Mouse (Mus musculus): ENCODE measurements around the gene 1700092M07Rik.

1700092M07Rik gene

DNA sequence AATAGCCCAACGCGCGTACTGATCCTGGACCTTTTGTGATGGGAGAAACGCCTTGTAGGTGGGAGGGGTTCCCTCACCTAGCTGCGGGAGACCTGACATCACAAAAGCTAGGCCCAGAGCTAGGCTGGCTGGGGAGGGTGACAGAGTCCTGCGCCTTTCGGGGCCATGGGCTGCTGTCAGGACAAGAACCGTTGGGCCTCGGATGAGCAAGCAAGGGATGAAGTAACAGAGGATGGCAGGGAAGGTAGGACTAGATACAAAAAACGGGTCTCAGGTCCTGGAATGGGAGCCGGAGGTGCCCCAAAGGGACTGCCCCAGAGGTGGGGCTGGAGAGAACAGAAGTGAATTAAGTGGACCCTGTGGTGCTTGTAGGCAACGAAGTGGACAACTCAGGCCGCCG lies at the start of gene 1700092M07Rik:
Gene 1700092M07Rik (plus strand): TSS at position 116 of the 400 bp plus-strand sequence.
- DNase-seq: no peak

- DNase-seq: no peak
These were observed 48.5 kb upstream of the 1700092M07Rik start for GRCm38 (mm10) chr19:8691871-8692539.

- DNase-seq: no peak
These were observed 47.8 kb upstream of the 1700092M07Rik start for GRCm38 (mm10) chr19:8692740-8693139.

GRCm38 (mm10) chr19:8695330-8695729 lies 45.2 kb upstream of the 1700092M07Rik start:
- DNase-seq: peak; percentile 56 to 67

DNA sequence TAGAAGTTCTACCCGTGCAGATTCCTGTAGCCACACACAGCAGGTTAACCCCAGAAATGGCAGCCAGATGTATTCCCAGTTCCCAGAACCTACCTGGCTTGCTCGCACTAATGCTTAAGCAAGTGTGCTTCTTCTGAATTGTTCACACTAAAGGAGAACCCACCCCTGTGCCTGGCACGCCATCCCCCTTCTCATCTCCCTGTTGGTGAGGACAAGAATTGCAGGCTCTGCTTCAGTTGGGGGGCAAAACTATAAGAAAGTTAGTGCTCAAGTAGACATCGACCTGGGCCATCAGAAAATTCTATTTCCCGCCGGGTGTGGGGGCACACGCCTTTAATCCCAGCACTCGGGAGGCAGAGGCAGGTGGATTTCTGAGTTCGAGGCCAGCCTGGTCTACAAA lies 40.9 kb upstream of the 1700092M07Rik start:
- no peak for DNase-seq

GRCm38 (mm10) chr19:8702458-8702857 lies 38.1 kb upstream of the 1700092M07Rik start:
- DNase-seq: peak; percentile 51 to 62

DNA sequence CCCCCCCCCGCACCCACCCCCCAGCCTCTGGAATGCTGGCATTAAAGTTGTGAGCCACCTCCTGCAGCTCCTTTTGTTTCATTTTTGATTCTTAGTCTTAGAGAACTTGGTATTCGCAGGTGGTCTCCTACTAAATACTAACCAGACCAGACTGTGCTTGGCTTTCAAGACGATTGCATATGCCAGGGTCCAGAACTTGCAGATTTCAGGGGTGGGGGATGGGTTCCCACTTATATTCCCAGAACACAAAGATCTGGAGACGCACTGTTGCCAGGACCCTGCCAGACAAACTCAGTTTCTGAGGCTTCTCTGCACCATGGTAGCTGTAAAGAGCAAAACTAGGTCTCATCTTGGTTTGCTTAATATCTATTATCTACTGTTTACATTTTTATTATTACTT lies 36.9 kb upstream of the 1700092M07Rik start:
- no peak for DNase-seq

- no peak for DNase-seq
These were observed 35.4 kb upstream of the 1700092M07Rik start for GRCm38 (mm10) chr19:8705026-8705708.

GRCm38 (mm10) chr19:8706132-8706667 lies 34.3 kb upstream of the 1700092M07Rik start:
- no peak for DNase-seq

- DNase-seq: no peak
These were observed 33.6 kb upstream of the 1700092M07Rik start for GRCm38 (mm10) chr19:8706930-8707329.

GRCm38 (mm10) chr19:8708954-8709353 lies 31.6 kb upstream of the 1700092M07Rik start:
- no peak for DNase-seq

- DNase-seq: no peak
These were observed 30.5 kb upstream of the 1700092M07Rik start for GRCm38 (mm10) chr19:8710057-8710456.

GRCm38 (mm10) chr19:8711506-8711905 lies 29.0 kb upstream of the 1700092M07Rik start:
- DNase-seq: no peak

DNA sequence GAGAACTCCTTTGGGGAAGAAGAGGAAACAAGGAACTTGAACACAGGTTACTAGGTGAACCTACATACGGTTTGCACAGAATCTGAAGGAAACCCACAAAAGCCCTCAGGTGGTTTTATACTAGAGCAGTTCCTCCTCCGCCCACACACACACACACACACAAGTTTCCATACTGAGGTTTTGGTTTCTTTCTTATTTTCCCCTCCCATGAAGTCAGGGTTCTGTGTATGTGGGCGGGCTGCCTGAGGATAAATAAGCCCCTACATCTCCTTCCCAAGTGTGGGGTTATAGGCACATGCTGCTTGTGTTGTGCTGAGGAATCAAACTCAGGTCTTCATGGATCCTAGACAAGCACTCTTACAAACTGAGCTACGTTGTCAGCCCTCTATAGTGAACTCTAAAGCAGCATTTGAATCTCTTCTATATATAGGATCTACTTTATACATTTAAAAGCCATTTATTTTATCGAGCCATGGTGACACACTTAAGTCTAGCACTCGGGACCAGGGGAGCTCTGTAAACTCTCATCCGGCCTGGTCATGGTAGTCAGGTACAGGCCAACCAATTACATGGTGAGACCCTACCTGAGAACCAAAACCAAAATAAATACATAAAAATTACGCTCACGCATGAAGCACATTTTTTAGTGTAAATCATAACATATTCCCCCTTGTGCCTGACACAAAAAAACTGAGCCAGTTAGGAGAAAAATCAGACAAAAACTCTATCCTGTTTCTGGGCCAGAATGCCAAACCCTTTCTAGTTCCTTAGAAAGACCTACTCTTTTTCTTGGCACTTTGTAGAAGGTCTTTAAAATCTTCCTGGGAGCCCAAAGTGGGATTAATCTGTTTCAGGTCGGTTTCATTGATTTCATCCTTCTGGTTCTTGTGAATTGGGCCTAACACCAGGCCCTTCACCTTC lies 28.3 kb upstream of the 1700092M07Rik start:
- DNase-seq: no peak

DNA sequence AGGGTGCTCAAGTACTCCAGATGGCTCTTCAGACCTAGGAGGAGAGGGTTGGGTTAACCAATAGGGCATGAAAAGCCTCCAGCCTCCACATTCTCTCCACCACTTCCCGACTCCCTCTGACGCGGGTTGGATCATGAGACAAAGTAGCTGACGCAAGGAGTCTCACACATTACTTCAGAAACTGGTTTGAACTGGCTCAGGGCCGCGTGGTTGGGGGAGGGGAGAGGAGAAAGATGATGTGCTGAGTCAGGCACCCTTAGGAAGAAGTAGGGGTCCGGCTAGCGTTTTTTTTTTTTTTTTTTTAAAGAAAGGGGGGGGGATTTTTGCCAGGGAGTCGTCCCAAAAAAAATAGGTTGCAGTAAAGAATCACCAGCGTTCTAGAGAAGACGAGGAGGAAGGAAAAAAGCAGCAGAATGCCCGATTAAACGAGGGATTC lies 27.6 kb upstream of the 1700092M07Rik start:
- DNase-seq: peak; percentile 85 to 90

DNA sequence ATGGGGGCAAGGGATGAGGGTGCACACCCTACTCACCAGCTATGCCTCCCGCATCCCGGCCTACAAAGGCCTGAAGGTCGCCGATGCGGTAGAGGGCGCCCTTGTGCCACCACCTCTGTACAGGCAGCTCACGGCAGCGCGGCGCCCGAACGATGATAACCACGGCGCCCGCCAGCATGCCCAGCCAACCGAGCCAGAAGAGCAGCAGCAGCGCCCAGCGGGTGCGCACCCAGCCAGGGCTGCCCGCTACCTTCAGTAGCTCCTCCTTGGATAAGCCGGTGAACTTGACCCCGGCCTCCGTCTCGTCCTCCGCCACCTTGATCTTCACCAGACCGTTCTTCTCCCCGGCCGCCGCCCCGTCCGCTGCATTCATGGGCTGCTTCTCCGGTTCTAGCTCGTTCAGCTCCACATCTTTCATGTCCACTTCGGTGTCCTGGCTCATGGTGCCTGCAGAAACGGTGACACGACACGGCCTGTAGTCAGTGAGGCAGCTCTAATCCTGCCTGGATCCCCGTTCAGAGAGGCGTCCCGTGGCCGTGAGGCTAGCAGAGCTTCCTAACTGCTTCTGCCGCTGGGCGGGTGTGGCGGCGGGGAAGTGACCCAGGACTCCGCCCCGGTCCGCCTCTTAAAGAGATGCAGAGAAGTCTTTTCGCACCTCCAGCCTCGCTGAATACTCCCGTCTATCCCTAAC lies 27.1 kb upstream of the 1700092M07Rik start:
- DNase-seq: peak; percentile 95 to 97

GRCm38 (mm10) chr19:8713997-8714652 lies 26.4 kb upstream of the 1700092M07Rik start:
- no peak for DNase-seq

- no peak for DNase-seq
These were observed 25.7 kb upstream of the 1700092M07Rik start for GRCm38 (mm10) chr19:8714653-8715481.

DNA sequence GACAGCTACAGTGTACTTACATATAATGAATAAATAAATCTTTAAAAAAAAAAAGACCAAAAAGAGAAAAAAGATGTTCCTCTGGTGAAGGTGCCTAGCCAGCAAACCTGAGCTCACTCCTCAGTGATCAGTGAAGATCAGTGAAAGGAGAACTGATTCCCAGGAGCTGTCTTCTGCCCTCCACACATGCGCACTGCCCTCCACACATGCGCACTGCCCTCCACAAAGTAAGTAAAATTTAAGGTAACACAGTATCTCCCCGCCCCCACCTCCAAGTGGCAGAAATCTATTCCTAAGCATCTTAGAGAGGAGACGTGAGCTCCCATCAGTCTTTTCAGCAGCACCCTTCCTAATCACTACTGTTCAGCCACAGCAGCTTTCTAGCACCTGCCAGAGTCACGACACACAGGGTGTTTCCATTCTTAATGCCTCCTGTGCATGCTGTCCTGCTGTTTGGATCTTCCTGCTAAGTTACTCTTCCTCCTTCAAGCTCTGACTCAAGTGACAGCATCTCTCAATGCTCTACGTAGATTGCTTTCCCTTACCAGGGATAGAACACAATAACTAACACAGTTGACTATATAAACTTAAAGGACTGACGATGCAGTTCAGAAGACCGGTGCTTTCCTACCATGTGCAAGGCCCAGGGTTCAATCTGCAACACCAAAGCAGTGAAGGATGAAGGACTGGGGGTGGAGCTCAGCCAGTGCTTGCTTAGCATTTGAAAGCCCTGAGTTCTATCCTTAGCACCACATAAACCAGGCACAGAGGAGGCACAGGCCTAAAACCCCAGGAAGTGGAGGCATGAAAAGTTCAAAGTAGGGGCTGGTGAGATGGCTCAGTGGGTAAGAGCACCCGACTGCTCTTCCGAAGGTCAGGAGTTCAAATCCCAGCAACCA lies 24.4 kb upstream of the 1700092M07Rik start:
- no peak for DNase-seq
